Mouse (Mus musculus) limb, embryonic 10.5 days (tissue): ENCODE data around the gene P4hb. TPM values are rescaled to one million over a fixed set of nuclear protein-coding genes. Genes with fewer than 3 reads are reported as not detected.

Experiments
- DNase-seq: peaks from one replicate; pipeline ENCODE4 v3.0.0-alpha.2; 2017; ENCODE audit warnings: low spot score
- H3K27ac ChIP-seq: fragments of 300-500 bp; sonication (generic); 2 replicates; pipeline ENCODE4 v1.5.1; 2016; ENCODE audit warnings: mild to moderate bottlenecking
- H3K27me3 ChIP-seq: fragments of 300-500 bp; sonication (generic); 2 replicates; pipeline ENCODE4 v1.6.1; 2016; ENCODE audit warnings: low read depth, mild to moderate bottlenecking; ENCODE audit not compliant: poor library complexity, severe bottlenecking
- H3K36me3 ChIP-seq: fragments of 300-500 bp; sonication (generic); 2 replicates; pipeline ENCODE4 v1.6.1; 2016; ENCODE audit warnings: mild to moderate bottlenecking, moderate library complexity
- H3K4me1 ChIP-seq: fragments of 300-500 bp; sonication (generic); 2 replicates; pipeline ENCODE4 v1.6.1; 2016
- H3K4me3 ChIP-seq: fragments of 300-500 bp; sonication (generic); 2 replicates; pipeline ENCODE4 v1.5.1; 2016; ENCODE audit warnings: mild to moderate bottlenecking, moderate library complexity
- H3K9me3 ChIP-seq: fragments of 300-500 bp; sonication (generic); replicated peaks from 2 replicates; pipeline ENCODE4 v1.6.1; 2016; ENCODE audit warnings: mild to moderate bottlenecking
- WGBS: fragments of 180-500 bp; shearing (Covaris S2); methylation state at CpG from one replicate; pipeline ENCODE4 v1.1.7; 2016; 5-methylcytosine and 5-hydroxymethylcytosine counted together
- polyA plus RNA-seq: library from polyadenylated mRNA; unstranded; fragments of >200 nt; fragmentation: Nextera tagmentation; extraction: Ambion mirVana; gene quantifications from 2 replicates; pipeline ENCODE4 v1.2.1, GENCODE M21; 2016

Gene P4hb
- polyA plus RNA-seq, 1 experiment from 2014 or later, result 656 TPM

DNA sequence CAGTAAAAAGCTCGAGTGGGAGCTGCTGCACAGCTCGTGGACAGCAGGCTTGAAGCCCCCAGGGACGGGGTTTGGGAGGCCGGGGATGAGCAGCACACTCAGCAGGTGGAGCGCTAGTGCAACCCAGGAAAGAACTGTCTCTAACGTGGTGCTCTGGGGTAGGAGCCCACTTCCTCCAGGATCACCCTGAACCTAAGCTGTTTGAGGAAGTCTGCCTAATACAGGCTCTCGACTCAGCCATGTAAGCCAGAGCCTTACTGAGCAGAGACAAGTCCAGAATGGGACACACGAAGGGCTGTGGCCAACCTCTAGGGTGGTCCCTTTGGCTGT, 34.1 kb downstream of the P4hb start:
- Histone ChIP-seq H3K36me3 (peaks cover 22% of the 10 kb centered on the region), H3K4me3 (peak overlapping the region; percentile 23; the same call in 1 of the 2 replicates)
- WGBS, result 67% methylated on average over 8 of the region's 8 CpGs

DNA sequence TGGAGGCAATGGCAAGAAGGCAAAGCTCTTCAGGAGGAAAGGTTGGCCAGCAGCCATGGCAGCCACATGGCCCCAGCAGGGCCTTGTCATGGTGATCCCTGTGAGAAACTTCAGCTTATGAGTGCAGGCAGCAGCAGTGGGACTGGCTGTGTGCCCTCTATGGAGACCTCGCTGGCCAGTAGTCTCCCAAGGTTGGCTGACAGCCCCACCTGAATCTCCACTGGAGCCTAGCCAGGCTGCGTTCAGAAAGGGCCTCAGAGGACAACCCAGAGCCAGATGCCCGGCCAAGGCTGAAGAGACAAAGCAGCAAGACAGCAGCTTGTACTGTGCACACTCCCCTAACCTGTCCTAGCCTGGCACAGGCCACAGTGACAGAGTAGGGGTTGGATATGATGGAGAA, 34.6 kb downstream of the P4hb start:
- no peak for DNase-seq
- WGBS, result 90% methylated on average over 3 of the region's 3 CpGs
- peaks cover 18% of the 10 kb centered on the region for H3K36me3 ChIP-seq
- 0 out of 2 replicates have a peak overlapping the region, but pooled peaks have one; percentile 6 for H3K4me3 ChIP-seq
- H3K9me3 ChIP-seq, result no peaks in the 10 kb centered on the region
- H3K27me3 ChIP-seq, result peaks cover 24% of the 10 kb centered on the region
- peaks cover 28% of the 10 kb centered on the region for H3K4me1 ChIP-seq
- peak overlapping the region; percentile 83 for H3K27ac ChIP-seq

More for the DNA sequence above, 34.1 kb downstream of the P4hb start:
- Histone ChIP-seq H3K4me1 (peaks cover 28% of the 10 kb centered on the region), H3K27me3 (peaks cover 19% of the 10 kb centered on the region), H3K9me3 (no peaks in the 10 kb centered on the region), H3K27ac (peak overlapping the region; percentile 83)
- DNase-seq, result no peak

DNA sequence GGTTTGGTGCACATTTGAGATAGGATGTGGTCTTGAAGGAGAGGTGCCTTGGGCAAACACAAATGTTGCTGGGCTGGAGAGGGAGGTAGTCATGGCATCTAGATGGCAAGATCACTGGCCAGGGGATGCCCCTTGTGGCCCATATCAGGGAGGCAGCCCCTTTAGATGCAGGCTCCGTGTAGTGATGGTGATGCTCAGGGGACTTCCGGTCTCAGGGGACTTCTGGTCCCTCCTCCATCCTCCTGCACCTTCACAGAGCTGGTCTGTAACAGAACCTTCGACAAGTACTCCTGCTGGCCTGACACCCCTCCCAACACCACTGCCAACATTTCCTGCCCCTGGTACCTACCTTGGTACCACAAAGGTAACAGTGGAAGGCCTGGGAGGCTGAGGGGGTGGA, 37.2 kb downstream of the P4hb start:
- H3K9me3 ChIP-seq, result no peaks in the 10 kb centered on the region
- no peak for DNase-seq
- H3K36me3 ChIP-seq, result no peaks in the 10 kb centered on the region
- no peak overlapping the region for H3K27ac ChIP-seq
- no peak overlapping the region for H3K4me3 ChIP-seq
- H3K27me3 ChIP-seq, result peaks cover 50% of the 10 kb centered on the region
- H3K4me1 ChIP-seq, result peaks cover 37% of the 10 kb centered on the region
- WGBS, result 68% methylated on average over 3 of the region's 3 CpGs

DNA sequence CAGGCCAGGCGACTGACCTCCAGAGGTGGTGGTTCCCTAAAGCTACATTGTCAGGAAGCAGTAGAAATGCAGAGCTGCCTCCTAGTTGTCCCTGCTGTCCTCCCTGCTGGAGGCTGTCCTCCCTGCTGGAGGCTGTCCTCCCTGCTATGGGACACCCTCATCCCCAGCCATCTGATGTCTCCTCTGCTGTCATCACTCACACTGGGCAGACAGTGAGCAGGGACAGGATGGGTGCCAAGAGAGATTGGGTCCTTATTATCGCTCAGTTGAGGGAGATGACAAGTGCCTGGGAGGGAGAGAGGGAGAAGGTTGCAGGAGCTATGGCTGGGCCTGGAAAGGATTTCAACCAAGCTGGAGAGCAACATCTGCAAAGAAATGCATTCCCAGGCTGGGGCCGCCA, 37.9 kb downstream of the P4hb start:
- 81% methylated on average over 3 of the region's 3 CpGs for WGBS
- Histone ChIP-seq H3K27ac (no peak overlapping the region), H3K36me3 (no peaks in the 10 kb centered on the region), H3K9me3 (no peaks in the 10 kb centered on the region), H3K27me3 (peaks cover 57% of the 10 kb centered on the region), H3K4me3 (no peak overlapping the region), H3K4me1 (peaks cover 37% of the 10 kb centered on the region)
- no peak for DNase-seq

DNA sequence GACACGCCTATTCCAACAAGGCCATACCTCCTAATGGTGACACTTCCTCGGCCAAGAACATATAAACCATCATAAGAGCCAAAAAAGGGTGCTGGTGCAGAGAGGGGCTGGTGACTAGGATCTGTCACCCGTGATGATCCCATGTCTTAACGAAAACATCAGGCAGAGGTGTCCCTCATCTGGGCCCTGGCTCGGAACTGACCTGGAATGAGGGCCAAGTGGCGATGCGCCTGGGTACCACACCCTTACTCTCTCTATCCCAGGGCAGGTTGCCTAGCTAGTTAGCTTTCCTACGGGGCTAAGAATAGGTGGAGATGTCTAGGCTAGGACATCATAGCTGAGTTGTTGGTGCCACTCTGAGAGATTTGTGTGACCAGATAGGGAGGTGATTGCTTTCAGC, 39.0 kb downstream of the P4hb start:
- Histone ChIP-seq H3K27me3 (peaks cover 67% of the 10 kb centered on the region), H3K9me3 (no peaks in the 10 kb centered on the region), H3K4me3 (no peak overlapping the region), H3K27ac (no peak overlapping the region), H3K36me3 (no peaks in the 10 kb centered on the region), H3K4me1 (peaks cover 28% of the 10 kb centered on the region)
- WGBS, result 87% methylated on average over 8 of the region's 8 CpGs
- DNase-seq, result no peak

DNA sequence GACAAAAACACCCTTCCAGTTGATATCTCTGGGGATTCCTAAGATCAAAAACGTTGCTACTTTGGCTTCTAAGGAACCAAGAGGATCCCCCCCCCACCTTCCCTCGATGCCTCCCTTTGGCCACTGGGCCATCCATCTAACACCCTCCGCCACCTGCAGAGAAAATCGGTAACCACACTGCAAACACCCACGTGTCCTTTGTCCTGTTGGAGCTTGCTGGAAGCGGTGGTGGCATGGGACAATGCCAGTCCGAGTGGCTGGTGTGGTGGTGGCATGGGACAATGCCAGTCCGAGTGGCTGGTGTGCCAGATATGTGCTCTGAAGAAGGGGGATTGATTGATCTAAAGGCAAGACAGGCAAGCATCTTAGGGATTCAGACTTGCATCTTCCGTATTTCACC, 41.4 kb downstream of the P4hb start:
- H3K27ac ChIP-seq, result no peak overlapping the region
- peaks cover 18% of the 10 kb centered on the region for H3K4me1 ChIP-seq
- no peak for DNase-seq
- no peak overlapping the region for H3K4me3 ChIP-seq
- H3K36me3 ChIP-seq, result no peaks in the 10 kb centered on the region
- WGBS, result 32% methylated on average over 9 of the region's 9 CpGs
- H3K27me3 ChIP-seq, result peaks cover 87% of the 10 kb centered on the region
- no peaks in the 10 kb centered on the region for H3K9me3 ChIP-seq

DNA sequence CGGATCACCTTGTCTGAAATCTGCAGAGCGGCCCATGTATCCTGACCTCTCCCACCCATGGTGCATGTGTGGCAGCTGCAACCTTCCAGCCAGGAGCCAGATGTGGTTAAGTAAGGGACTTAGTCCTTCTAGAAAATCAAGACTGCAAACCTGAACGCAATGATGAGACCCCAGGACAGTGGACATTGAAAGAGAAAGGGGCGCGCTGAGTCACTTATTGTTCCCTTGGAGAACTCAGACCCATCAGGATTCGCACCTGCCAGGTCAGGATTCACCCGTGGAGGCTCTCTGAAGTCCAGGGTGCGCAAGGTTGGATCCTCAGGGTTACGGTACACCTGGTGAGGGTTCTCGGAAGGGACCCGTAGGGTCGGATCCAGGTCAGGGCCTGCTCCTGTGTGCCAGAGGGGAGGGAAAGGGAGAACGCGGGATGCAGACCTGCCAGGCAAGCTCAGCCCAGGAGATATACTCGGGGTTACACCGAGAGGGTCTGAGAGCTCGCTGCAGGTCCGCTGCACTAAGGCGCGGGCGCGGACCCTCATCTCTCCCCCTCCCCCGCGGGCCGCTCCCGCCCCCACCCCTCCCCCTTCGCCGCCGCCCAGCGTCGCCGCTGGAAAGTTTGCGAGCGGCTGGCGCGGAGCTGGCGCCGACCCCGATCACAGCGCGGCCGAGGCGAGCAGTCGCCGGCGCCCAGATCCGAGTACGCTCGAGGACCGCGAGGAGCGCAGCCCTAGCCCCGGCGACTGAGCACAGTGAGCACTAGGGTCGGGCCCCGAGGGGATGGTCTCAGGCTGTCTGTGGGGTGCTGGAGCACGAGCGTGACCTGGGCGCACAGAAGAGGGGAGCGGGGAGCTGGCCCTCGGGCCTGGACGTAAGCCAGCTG, 42.7 kb downstream of the P4hb start, which contains the start of gene Gcgr:
Gene Gcgr (plus strand): TSS at position 615 of the 880 bp plus-strand sequence.
- Histone ChIP-seq H3K36me3 (no peaks in the 10 kb centered on the region), H3K27me3 (peaks cover 79% of the 10 kb centered on the region), H3K4me3 (peak within 1 kb of the TSS; percentile 58), H3K9me3 (no peaks in the 10 kb centered on the region), H3K27ac (peak within 1 kb of the TSS; percentile 78), H3K4me1 (peaks cover 18% of the 10 kb centered on the region)
- WGBS, result 8% methylated on average over 59 of the region's 62 CpGs
- DNase-seq, result peak; percentile 67

DNA sequence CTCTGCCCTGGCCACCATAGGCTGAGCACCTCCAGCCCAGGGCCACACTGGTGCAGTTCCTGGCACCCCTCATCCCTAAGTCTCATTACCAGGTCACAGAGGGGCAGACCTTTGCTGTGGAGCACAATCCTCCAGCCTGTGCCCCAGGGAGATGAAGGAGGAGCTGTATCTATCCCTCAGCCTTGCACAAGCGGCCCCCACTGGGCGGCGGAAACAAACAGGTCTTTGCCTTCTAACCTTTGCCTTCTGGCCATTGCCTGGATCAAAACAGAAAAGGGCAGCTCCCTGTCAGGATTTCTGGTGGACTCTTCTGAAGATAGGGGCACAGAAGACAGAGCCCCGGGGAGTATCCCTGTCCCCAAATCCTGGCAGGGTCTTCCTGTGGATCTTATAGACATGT, 44.1 kb downstream of the P4hb start:
- H3K27ac ChIP-seq, result no peak overlapping the region
- 66% methylated on average over 4 of the region's 4 CpGs for WGBS
- peaks cover 67% of the 10 kb centered on the region for H3K27me3 ChIP-seq
- H3K36me3 ChIP-seq, result no peaks in the 10 kb centered on the region
- peaks cover 18% of the 10 kb centered on the region for H3K4me1 ChIP-seq
- H3K9me3 ChIP-seq, result no peaks in the 10 kb centered on the region
- no peak overlapping the region for H3K4me3 ChIP-seq
- DNase-seq, result no peak

DNA sequence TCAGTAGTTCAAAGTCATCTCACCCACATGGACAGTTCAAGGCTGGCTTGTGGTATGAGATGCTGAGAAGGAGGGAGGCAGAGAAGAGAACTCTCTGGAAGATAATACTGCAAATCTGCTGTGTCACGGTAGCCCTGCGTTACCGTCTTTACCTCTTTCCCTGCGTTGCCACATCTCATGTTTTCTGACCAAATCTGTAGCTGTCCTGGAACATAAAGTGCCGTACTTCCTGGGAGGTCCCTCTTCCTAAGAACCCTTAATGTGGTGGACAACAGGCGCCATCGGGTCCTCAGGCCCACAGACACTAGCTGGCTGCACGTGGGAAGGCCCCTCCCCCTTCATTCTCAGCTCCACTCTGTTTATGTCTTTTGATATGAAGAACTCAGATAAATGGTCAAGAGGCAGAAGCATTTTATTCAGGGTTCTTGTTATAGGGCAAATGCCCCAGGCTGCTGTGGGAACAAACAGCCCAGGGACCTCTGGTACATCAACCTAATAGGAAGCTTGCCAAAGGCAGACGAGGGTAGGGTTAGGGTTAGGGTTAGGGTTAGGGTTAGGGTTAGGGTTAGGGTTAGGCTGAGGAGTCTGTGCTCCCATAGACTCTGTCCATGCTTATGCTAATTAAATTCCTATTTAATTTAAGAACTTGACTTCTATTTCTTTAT, 45.2 kb downstream of the P4hb start:
- 83% methylated on average over 9 of the region's 9 CpGs for WGBS
- H3K27me3 ChIP-seq, result peaks cover 56% of the 10 kb centered on the region

DNA sequence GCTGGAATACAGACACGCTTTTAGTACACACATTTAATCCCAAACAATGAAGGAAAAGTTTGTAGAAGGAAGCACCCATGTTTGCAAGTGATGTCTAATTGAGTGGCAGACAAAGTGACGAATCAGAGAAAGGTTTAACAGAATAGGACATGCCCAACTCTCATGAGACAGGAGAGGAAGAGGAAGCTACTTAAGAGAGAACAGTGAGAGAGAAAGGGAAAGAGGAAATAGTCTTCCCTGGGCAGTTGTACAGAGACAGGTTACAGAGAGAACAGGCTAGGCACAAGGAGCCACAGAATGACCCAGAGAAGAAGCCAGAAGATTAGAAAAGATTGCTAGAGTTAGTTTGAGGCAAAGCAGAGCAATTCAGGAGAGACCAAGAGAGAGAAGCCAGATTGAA, 47.1 kb downstream of the P4hb start:
- Histone ChIP-seq H3K27ac (no peak overlapping the region), H3K36me3 (no peaks in the 10 kb centered on the region), H3K27me3 (peaks cover 38% of the 10 kb centered on the region), H3K4me1 (peaks cover 10% of the 10 kb centered on the region), H3K9me3 (no peaks in the 10 kb centered on the region), H3K4me3 (no peak overlapping the region)
- WGBS, result 83% methylated on average over 2 of the region's 2 CpGs
- no peak for DNase-seq

More for the DNA sequence above, 45.2 kb downstream of the P4hb start:
- peaks cover 18% of the 10 kb centered on the region for H3K4me1 ChIP-seq
- no peak overlapping the region for H3K4me3 ChIP-seq
- H3K9me3 ChIP-seq, result no peaks in the 10 kb centered on the region
- no peak overlapping the region for H3K27ac ChIP-seq
- no peak for DNase-seq
- no peaks in the 10 kb centered on the region for H3K36me3 ChIP-seq

DNA sequence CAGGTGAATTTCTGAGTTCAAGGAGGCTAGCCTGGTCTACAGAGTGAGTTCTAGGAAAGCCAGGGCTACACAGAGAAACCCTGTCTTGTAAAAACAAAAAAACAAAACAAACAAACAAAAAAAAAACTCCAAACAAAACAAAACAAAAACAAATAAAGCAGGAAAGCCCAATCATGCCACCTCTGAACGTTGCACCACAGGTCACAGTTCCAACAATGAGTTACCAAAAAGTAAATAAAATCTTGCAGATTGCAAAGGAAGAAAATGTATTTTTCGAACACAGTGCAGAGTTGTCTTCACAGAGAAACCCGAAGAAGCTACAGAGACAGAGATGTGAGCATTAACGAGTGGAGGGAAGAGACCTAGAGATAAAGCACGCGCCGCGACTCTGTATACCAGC, 50.5 kb downstream of the P4hb start:
- Histone ChIP-seq H3K27ac (no peak overlapping the region), H3K4me3 (no peak overlapping the region), H3K9me3 (no peaks in the 10 kb centered on the region), H3K4me1 (peaks cover 15% of the 10 kb centered on the region), H3K27me3 (peaks cover 4% of the 10 kb centered on the region), H3K36me3 (no peaks in the 10 kb centered on the region)
- no peak for DNase-seq
- 87% methylated on average over 8 of the region's 8 CpGs for WGBS

DNA sequence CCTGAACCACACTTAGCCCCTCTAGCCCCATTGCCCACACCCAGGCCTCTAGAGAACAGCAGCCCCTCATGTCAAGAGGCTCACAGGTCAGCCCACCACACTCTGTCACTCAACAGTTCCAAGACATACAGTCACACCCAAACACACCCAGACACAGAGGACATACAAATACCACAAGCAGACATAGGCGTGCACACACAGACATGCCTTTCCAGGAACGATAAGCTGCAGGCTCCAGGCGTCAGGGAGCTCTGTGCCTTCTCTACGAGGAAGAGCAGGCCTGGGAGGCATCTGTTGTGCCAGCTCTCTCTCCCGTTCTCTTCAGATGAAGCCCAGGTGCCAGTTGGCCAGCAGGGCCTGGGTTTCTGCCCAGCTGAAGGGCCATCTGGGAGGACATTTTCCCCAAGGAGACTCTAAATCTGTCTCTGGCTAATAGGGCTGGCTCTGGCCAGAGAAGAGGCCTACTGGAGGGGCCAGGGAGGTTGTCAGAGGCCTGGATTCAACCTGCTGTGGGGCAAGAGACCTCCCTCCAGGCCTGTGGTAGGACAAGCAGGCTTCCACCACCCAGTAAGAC, 52.0 kb downstream of the P4hb start:
- peaks cover 19% of the 10 kb centered on the region for H3K4me1 ChIP-seq
- H3K36me3 ChIP-seq, result no peaks in the 10 kb centered on the region
- no peak for DNase-seq
- peak overlapping the region; percentile 66; the same call in 1 of the 2 replicates for H3K27ac ChIP-seq
- H3K4me3 ChIP-seq, result no peak overlapping the region
- no peaks in the 10 kb centered on the region for H3K27me3 ChIP-seq
- H3K9me3 ChIP-seq, result no peaks in the 10 kb centered on the region
- 82% methylated on average over 5 of the region's 5 CpGs for WGBS

DNA sequence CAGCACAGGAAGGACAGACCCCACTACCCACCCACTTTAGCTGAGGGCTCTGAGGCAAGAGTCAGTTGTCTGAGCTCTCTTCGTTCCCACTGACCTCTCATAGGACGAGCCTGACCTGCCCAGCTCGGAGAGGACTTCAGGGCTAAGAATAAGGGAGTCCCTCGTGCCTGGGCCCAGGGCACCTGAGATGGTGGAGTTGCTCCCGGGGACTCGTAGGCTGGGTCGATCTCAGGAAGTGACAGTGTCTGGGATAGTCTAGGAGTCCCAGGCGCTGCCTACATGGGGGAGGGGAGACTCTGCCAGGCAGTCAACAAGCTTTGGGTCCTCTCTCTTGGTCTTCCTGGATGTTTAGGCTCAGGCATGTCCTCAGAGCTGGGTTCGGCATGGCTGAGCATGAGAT, 52.6 kb downstream of the P4hb start:
- Histone ChIP-seq H3K4me1 (peaks cover 24% of the 10 kb centered on the region), H3K27me3 (no peaks in the 10 kb centered on the region), H3K9me3 (no peaks in the 10 kb centered on the region), H3K4me3 (no peak overlapping the region), H3K36me3 (no peaks in the 10 kb centered on the region), H3K27ac (peak overlapping the region; percentile 66; the same call in 1 of the 2 replicates)
- no peak for DNase-seq
- 78% methylated on average over 9 of the region's 9 CpGs for WGBS
